Mouse (Mus musculus) cerebellum, adult 11-12 months (tissue): Measurements from ENCODE around the gene Prr23a1.
"Not testable (repeated sequence)": the region's sequence is repeated elsewhere in the genome, so short reads cannot be mapped to it uniquely, and the experiment has no call there.

Experiments
- DNase-seq: peaks from one replicate; pipeline ENCODE4 v3.0.0; 2022

Prr23a1 gene

GRCm38 (mm10) chr9:98842117-98842516 is at the start of gene Prr23a1:
TSS of gene Prr23a1 (plus strand) at chr9:98842503.
- DNase-seq = no peak

GRCm38 (mm10) chr9:98799021-98799420 is 43.3 kb upstream of the Prr23a1 start:
- DNase-seq = no peak

GRCm38 (mm10) chr9:98803971-98804370 is 38.3 kb upstream of the Prr23a1 start:
- DNase-seq = no peak

GRCm38 (mm10) chr9:98805511-98805910 is 36.8 kb upstream of the Prr23a1 start:
- no peak for DNase-seq

- no peak for DNase-seq
Observed at GRCm38 (mm10) chr9:98805934-98806333, 36.4 kb upstream of the Prr23a1 start.

- DNase-seq = no peak
Observed at GRCm38 (mm10) chr9:98807631-98808030, 34.7 kb upstream of the Prr23a1 start.

- DNase-seq = not testable (repeated sequence)
Observed at GRCm38 (mm10) chr9:98809526-98809925, 32.8 kb upstream of the Prr23a1 start.

- DNase-seq = no peak
Observed at GRCm38 (mm10) chr9:98816066-98816465, 26.2 kb upstream of the Prr23a1 start.

- no peak for DNase-seq
Observed at GRCm38 (mm10) chr9:98817592-98817991, 24.7 kb upstream of the Prr23a1 start.

GRCm38 (mm10) chr9:98818971-98819370 is 23.3 kb upstream of the Prr23a1 start:
- DNase-seq = no peak

GRCm38 (mm10) chr9:98819481-98819880 is 22.8 kb upstream of the Prr23a1 start:
- no peak for DNase-seq

GRCm38 (mm10) chr9:98820461-98820860 is 21.8 kb upstream of the Prr23a1 start:
- no peak for DNase-seq

GRCm38 (mm10) chr9:98821067-98821466 is 21.2 kb upstream of the Prr23a1 start:
- no peak for DNase-seq

GRCm38 (mm10) chr9:98823805-98824204 is 18.5 kb upstream of the Prr23a1 start:
- DNase-seq = no peak

- no peak for DNase-seq
Observed at GRCm38 (mm10) chr9:98829508-98829907, 12.8 kb upstream of the Prr23a1 start.

GRCm38 (mm10) chr9:98837537-98838074 is 4.7 kb upstream of the Prr23a1 start:
- DNase-seq = no peak

- DNase-seq = no peak
Observed at GRCm38 (mm10) chr9:98856210-98856609, 13.9 kb downstream of the Prr23a1 start, which contains the start of gene Prr23a2. TSS of gene Prr23a2 (plus strand) at chr9:98856494.

- no peak for DNase-seq
Observed at GRCm38 (mm10) chr9:98863463-98863862, 21.2 kb downstream of the Prr23a1 start.

- no peak for DNase-seq
Observed at GRCm38 (mm10) chr9:98864571-98864970, 22.3 kb downstream of the Prr23a1 start, which contains the start of gene Prr23a3. TSS of gene Prr23a3 (plus strand) at chr9:98864767.
